Mouse (Mus musculus) spleen, adult 2 months (tissue): ENCODE data around the gene Neurog1.

Source experiments
- CTCF ChIP-seq: fragments of 200-500 bp; IDR thresholded peaks from 2 replicates; pipeline ENCODE4 v1.5.1; 2011; ENCODE audit warnings: mild to moderate bottlenecking, inconsistent platforms; ENCODE audit not compliant: insufficient read depth, insufficient read length, insufficient replicate concordance; ENCODE audit errors: extremely low read depth
- POLR2A ChIP-seq: fragments of 200-500 bp; IDR thresholded peaks from 2 replicates; pipeline ENCODE4 v1.6.1; 2011; ENCODE audit warnings: low read depth, low read length, inconsistent platforms

DNA sequence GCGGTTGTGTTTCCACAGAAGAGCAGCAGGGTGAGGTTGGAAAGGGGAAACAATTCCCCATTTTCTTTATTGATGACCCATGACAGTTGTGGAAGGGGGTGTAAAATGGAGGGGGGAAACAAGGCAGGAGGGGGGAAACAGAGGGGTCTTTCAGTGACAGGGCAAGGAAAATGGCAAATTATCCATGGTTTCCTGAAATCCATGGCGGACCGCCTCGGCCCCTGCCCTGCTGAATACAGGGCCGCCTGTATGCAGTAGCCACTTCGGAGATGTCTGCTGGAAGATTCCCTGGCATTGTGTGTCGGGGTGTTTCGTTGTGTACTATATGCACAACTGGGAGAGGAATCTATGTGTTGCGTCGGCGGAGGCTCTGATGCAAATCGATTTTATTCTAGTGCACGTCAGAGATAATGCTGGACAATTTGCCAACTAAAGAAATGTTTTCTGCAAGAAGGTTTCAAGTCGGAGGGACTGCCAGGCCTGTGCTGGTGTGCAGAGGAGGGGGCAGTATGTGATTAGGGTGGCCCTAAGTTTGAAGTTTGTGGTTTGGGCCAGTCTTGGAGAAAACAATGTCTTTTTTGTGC is 4.8 kb upstream of the Neurog1 start:
- TF ChIP-seq CTCF (no peak), POLR2A (no peak)
